Mouse (Mus musculus) C2C12 (cell line): ENCODE data around the gene Mitf. TPM values are rescaled to one million over a fixed set of nuclear protein-coding genes. Genes with fewer than 3 reads are reported as not detected.

Source experiments
- H3K27me3 ChIP-seq: one replicate; pipeline ENCODE4 v1.6.1; 2011; ENCODE audit not compliant: control insufficient read depth, insufficient read depth, insufficient read length
- H3K36me3 ChIP-seq: one replicate; pipeline ENCODE4 v1.6.1; 2011; ENCODE audit not compliant: control insufficient read depth, insufficient read depth
- H3K4me3 ChIP-seq: one replicate; pipeline ENCODE4 v1.5.1; 2011; ENCODE audit warnings: mild to moderate bottlenecking, control low read depth; ENCODE audit not compliant: poor library complexity, insufficient read depth, severe bottlenecking
- H3K79me2 ChIP-seq: one replicate; pipeline ENCODE4 v1.6.1; 2011; ENCODE audit not compliant: control insufficient read depth, insufficient read depth
- H3K79me3 ChIP-seq: one replicate; pipeline ENCODE4 v1.6.1; 2011; ENCODE audit warnings: low read depth, control low read depth
- H3ac ChIP-seq: one replicate; pipeline ENCODE3; 2011; ENCODE audit warnings: low read depth; ENCODE audit not compliant: control insufficient read depth, insufficient read length
- CEBPB ChIP-seq: IDR thresholded peaks from one replicate; pipeline ENCODE4 v1.6.1; 2011; ENCODE audit warnings: low read depth, mild to moderate bottlenecking, control low read depth, moderate library complexity
- CTCF ChIP-seq: IDR thresholded peaks from one replicate; pipeline ENCODE4 v1.5.1; 2011; ENCODE audit not compliant: control insufficient read depth, insufficient read depth, insufficient read length
- FOSL1 ChIP-seq: IDR thresholded peaks from one replicate; pipeline ENCODE4 v1.8.0; 2011; ENCODE audit warnings: mild to moderate bottlenecking, low read length; ENCODE audit not compliant: poor library complexity, insufficient read depth, severe bottlenecking
- MAX ChIP-seq: IDR thresholded peaks from one replicate; pipeline ENCODE4 v1.6.1; 2011; ENCODE audit warnings: mild to moderate bottlenecking, control low read depth
- MYOD1 ChIP-seq: IDR thresholded peaks from one replicate; pipeline ENCODE4 v1.6.1; 2011; ENCODE audit warnings: low read depth; ENCODE audit not compliant: control insufficient read depth, insufficient read length
- MYOG ChIP-seq: IDR thresholded peaks from one replicate; pipeline ENCODE4 v1.6.1; 2011; ENCODE audit not compliant: control insufficient read depth, insufficient read length; ENCODE audit errors: extremely low read depth
- USF1 ChIP-seq: IDR thresholded peaks from one replicate; pipeline ENCODE4 v1.6.1; 2011; ENCODE audit warnings: low read depth, mild to moderate bottlenecking, control low read depth, moderate library complexity
- polyA plus RNA-seq: library from polyadenylated mRNA; unstranded; fragments of >200 nt; fragmentation: generic; extraction: Trizol; gene quantifications from one replicate; pipeline ENCODE4 v1.2.1, GENCODE M21; 2012; ENCODE audit warnings: missing spikeins

The Mitf gene
- polyA plus RNA-seq, 1 experiment = 0.70 TPM

DNA sequence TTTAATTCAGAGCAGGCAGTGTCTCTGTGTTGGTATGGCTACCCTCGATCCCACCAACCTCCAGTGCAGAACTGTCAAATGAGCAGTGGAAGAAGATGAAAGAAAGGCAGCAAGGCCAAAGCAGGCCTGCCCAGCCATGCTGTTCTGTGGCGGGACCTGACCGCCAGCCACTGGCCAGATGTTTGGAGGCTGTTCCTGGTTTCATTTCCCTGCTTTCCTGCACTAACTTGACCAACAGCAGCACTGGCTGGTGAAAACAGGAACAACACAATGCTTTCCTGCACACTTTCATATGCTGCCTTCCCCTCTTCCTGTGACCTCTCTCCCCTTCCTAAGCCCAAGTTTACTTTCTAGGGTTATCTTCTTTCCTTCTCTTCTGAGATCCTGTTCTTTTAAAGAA is 50.8 kb downstream of the Mitf start:
- no peaks in the 10 kb centered on the region for H3K27me3 ChIP-seq

DNA sequence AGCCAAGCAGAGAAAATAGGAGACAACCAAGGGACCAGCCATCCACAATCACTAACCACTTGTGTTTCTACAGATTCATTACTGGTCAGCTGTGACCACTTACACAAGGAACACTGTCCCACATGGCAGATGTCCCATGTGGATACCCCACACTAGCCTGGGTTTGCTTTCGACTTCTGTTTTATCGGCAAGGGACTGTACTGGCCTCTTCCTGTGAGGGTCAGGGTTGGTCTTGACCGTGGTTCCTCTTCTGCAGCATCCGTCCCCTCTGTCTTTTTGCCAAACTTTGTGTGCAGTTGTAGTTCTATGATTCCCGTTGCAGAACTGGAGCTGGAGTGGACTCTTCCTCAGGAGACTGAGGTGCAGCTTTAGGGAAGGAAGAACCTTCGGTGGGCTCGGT is 59.7 kb downstream of the Mitf start:
- Histone ChIP-seq H3ac (no peak overlapping the region), H3K27me3 (no peaks in the 10 kb centered on the region), H3K4me3 (no peak overlapping the region), H3K79me2 (no peaks in the 10 kb centered on the region), H3K79me3 (no peaks in the 10 kb centered on the region), H3K36me3 (no peaks in the 10 kb centered on the region)
- TF ChIP-seq MAX (no peak), FOSL1 (no peak), MYOD1 (no peak), MYOG (no peak), USF1 (no peak)

More for the DNA sequence above, 50.8 kb downstream of the Mitf start:
- H3K36me3 ChIP-seq = no peaks in the 10 kb centered on the region
- TF ChIP-seq MYOD1 (no peak), MYOG (no peak), MAX (no peak), USF1 (no peak), CEBPB (no peak), FOSL1 (no peak), CTCF (no peak)
- no peak overlapping the region for H3K4me3 ChIP-seq
- H3ac ChIP-seq = no peak overlapping the region
- no peaks in the 10 kb centered on the region for H3K79me2 ChIP-seq
- H3K79me3 ChIP-seq = no peaks in the 10 kb centered on the region

DNA sequence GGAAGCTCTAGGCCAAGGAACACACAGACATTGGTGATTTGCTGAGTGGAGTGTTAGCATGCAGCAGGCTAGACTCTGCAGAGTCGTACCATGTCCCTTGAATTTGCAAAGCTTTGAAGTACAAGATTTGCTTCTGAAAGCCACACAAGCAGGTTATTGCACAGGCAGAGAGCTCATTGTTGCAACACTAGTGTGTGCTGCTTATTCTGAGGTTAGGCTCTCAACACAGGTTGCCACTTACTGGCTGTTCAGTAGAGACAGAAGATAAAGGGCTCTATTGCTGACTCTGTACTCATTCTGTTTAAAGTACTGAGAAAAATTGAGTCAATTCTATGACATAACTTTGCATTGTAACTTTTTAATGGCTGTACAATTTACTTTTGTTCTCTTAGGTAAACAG is 61.2 kb downstream of the Mitf start:
- TF ChIP-seq MAX = no peak
- TF ChIP-seq CEBPB = no peak
- no peak for TF ChIP-seq MYOD1
- no peak for TF ChIP-seq CTCF
- TF ChIP-seq MYOG = no peak
- TF ChIP-seq FOSL1 = no peak
- Histone ChIP-seq H3K4me3 (no peak overlapping the region), H3ac (no peak overlapping the region), H3K36me3 (no peaks in the 10 kb centered on the region), H3K27me3 (no peaks in the 10 kb centered on the region), H3K79me2 (no peaks in the 10 kb centered on the region), H3K79me3 (no peaks in the 10 kb centered on the region)

DNA sequence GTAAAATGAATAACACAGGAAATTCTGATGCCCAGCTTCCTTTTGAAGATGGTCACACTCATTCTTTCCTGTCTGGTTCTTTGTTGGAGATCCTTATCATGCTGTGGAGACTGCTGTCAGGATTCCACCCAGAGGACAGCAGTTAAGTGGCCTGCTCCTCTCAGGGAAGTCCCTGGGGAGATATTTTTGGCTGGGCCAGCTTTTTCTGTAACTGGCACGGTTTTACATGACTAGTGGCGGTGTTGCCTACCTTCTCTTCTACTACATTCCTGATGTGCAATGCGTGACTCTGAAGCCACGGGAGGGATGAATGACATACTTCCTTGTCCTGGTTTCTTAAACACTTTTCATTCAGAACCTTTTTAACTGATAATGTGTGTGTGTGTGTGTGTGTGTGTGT is 63.1 kb downstream of the Mitf start:
- Histone ChIP-seq H3K36me3 (no peaks in the 10 kb centered on the region), H3K79me2 (no peaks in the 10 kb centered on the region), H3K4me3 (no peak overlapping the region), H3K27me3 (no peaks in the 10 kb centered on the region), H3ac (no peak overlapping the region), H3K79me3 (no peaks in the 10 kb centered on the region)
- TF ChIP-seq USF1 (no peak), CTCF (no peak), MAX (no peak), MYOD1 (no peak), MYOG (no peak), CEBPB (no peak), FOSL1 (no peak)

DNA sequence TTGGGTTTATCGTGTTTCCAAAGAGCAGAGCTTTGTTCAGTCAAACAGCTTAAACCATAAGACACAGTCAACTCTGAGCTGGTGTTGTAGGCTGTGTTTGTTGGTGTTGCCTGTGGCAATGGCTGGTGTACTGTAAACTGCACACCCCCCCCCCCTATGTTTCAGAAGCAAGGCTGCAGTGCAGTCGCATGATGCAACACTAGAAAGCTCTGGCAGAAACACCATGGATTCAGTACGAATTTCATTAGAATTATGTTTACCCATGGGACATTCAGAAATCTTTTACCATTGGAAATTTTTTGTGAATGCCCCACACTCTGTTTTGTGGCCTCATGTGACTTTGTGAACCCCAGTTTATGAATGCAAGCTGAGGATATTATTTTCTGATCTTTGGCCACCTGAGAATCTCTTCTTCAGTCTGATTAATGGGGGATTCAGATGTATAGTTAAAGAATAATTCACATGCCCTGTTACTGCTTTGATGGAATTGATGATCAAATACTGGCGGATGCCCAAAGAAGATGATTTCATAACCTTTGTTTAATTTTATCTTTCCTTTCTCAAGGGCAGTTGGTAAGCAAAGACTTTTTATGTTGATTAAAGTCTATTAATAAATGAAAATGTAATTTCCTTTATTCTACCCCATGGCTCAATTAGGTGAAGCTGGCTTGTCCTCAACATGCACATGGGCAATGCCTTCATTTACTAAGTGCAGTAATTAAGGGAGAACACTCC is 64.6 kb downstream of the Mitf start:
- H3K79me3 ChIP-seq = no peaks in the 10 kb centered on the region
- no peaks in the 10 kb centered on the region for H3K27me3 ChIP-seq
- TF ChIP-seq MYOG (no peak), MYOD1 (no peak), CEBPB (no peak), FOSL1 (no peak), MAX (no peak), USF1 (no peak), CTCF (no peak)
- no peak overlapping the region for H3K4me3 ChIP-seq
- H3ac ChIP-seq = no peak overlapping the region
- H3K36me3 ChIP-seq = no peaks in the 10 kb centered on the region
- H3K79me2 ChIP-seq = no peaks in the 10 kb centered on the region

DNA sequence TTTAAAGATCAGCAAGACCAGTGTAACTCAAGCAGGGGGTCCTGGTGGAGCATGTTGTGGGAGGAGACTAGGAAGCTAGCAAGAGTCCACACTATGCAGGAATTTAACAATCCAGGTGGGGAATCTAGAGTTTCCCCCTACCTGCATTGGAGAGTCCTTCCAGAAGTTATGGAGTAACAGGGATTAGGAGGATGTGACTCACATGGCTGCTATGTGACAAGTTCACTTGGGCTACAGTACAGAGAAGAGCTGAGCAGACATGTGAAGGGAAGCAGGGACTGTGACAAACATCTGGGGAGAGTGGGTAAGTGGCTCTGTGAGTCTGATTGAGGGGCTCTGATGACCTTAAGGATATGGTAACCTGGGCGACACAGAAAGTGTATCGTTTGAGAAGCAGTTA is 66.2 kb downstream of the Mitf start:
- no peaks in the 10 kb centered on the region for H3K79me2 ChIP-seq
- H3K79me3 ChIP-seq = no peaks in the 10 kb centered on the region
- H3K36me3 ChIP-seq = no peaks in the 10 kb centered on the region
- TF ChIP-seq MYOG (no peak), CTCF (no peak), CEBPB (no peak)
- no peak overlapping the region for H3K4me3 ChIP-seq
- H3ac ChIP-seq = no peak overlapping the region
- no peaks in the 10 kb centered on the region for H3K27me3 ChIP-seq
